Mouse (Mus musculus) B cell, adult 2 months (primary cell): Measurements from ENCODE around the gene Foxo1.

Source experiments
- DNase-seq, 2 experiments: peaks; one replicate each; pipeline ENCODE4 v3.0.0; 2022

The Foxo1 gene

DNA sequence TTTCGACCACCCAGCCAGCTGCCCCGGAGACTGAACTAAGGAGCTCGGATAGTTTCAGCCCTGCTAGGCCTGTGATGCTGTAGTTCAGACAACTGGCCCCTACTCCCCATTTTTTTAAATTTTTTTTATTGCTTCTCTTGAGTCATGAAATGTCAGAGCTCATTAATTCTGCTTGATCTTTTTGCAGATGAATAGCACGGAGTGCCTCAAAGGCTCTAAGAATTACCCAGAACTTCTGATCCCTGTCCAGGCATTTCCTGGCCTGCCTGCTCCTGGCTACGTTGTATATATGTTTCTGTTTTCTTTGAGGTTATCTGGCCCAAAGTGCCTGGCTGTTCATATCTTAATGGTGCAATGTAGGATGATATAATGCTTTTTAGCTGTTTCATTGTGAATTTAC is 108.8 kb downstream of the Foxo1 start:
- no peak for DNase-seq

DNA sequence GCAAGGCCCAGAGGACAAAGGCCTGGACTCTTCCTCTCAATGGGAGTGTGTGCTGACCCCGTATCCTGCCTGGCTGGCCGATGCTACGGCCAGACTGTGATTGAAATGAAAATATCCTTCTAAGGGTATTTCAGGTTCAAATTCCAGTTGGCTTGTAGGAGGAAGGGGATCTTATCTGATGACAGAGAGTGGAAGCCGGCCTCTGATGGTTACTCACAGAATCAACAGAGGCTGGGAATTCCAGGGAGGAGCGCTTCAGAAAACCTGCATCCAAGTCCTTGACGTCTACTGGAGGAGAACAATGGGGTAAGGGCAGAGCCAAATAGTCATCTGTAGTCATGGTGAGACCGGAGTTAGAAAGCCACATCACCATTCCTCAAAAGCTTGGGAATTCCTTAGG is 115.2 kb downstream of the Foxo1 start:
- no peak for DNase-seq

GRCm38 (mm10) chr3:52386343-52386742 is 118.2 kb downstream of the Foxo1 start:
- no peak for DNase-seq

DNA sequence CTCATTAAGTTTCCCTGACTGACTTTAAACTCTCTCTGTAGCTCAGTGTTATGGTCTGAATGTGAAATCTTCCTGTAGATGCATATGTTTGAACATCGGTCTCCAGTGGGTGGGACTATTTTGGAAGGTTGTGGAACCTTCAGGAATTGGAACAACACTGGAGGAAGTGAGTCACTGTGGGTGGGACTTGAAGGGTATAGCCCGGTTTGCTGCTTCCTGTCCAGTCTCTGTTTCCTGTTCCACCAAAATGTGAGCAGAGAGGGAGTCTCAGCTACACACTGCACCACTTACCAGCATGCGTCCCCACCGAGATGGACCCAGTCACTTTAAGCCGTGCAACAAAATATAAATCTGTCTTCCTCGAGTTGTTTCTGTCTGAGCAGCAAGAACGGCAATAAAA is 122.2 kb downstream of the Foxo1 start:
- peak; percentile 35 to 37 for DNase-seq

DNA sequence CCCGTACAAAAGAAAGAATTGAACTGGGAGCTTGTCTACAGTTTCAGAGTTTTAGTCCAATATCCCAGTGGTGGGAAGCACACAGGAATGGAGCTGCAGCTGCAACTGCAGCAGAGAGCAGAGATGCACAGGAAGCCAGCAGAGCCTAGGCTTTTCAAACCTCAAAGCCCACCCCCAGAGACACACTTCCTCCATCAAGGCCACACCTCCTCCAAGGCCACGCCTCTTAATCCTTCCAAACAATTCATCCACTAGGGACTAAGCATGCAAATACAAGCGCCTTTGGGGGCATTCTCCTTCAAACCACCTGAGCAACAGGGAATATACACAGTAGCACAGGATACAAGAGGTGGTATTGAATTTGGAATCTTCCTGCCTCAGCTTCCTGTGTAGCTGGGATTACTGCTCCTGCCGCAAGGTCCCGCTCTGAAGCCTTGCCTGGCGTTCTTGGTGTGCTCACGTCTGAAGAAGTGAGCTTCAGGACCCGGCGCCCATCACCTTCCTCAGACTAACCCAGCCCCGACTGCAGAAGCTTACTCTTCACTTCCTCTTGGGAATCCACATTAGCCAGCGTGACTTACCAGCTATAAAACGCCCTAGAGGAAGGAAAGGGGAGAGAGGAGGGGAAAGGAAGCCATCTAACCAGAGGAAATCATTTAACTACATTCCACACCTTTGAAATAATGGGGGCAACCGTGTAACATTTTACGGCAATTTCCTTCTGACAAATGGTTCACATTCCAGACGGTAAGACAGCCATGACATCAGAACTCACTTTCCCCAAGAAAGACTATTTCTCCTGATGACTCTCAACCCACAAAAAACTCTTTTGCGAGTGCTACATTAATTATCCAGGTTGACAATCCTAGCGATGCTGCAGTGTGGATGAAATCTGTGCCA is 122.9 kb downstream of the Foxo1 start:
- DNase-seq = peak; percentile 56 to 60

DNA sequence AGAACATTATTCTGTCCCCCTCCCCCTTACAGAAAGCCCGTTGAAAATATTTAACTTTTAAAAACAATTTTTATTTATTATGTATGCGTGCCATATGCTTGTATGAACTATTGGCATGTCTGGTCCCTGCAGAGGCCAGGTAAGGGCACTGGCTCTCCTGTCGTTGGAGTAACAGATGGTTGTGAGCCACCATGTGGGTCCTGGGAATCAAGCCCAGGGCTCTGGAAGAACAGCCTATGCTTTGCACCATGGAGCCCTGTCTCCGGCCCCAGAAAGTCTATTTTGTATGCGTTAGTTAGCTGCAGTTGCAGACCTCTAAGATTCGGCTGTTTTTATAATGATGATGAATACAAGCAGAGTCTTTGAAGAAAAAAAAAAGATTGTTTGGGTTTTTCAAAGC is 123.8 kb downstream of the Foxo1 start:
- DNase-seq = peak; percentile 24 to 25

DNA sequence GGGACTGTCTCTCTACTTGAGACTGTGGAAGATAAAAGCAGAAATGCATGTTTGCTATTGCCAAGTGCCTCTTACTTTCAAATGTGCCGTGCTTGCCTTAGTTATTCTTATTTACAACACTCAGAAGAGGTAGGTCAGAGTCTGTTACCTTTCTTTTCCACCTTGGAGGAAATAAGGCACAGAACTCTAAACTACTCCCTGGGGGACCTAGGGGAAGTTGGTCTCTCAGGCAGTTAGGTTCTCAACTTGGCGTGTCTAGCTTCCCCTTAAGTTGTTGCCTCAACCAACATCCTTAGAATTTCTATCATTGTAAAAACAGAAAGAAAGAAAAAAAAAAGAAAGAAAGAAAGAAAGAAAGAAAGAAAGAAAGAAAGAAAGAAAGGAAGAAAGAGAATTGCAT is 124.4 kb downstream of the Foxo1 start:
- DNase-seq = peak; percentile 48 to 63

DNA sequence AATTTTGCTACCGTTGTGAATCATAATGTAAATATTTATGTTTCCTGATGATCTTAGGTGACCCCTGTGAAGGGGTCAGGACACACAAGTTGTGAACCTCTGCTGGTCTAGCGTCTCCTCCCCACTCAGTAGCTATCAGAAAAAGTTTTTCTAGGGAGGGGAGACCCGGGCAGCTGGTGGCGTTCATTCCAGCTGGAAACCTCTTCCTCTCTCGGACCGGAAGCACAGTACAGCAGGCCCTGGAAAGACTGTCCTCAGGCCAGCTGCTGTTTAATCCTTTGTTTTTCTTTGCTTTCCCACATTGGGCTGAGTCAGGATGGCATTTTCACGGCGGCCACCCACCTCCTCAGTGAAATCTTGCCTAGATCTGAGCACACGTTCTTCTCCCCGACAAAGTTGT is 125.0 kb downstream of the Foxo1 start:
- DNase-seq = no peak

DNA sequence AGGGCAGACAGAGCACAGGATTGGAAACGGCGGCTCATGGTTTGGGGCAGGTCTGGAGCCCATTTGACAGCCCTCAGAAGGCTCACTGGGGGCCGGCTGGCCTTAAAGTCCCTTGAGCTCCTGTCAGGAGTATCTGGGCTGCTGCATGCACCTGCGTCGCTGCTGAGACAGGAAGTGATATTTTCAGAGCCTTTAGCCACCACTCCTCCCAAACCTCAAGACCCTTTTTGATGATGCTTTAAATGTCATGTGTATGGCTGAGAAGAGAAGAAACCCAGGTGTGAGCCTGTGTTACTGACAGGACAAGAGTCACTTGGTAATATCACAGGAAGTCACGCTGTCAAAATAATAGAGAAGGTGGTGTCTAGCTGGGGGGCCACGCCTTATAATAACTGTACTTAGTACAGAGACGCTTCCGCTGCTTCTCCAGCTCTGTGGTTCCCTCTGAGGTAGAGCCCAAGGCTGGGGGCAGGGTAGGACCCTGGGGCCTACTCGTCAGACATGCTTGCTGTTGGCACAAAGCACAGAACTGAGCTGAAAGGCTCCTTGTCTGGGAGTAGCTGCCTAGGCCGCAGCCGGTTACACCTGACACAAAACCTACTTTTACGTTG is 128.1 kb downstream of the Foxo1 start:
- peak; percentile 87 to 90 for DNase-seq

- peak; percentile 71 to 74 for DNase-seq
Observed at GRCm38 (mm10) chr3:52396951-52397615, 128.9 kb downstream of the Foxo1 start.

DNA sequence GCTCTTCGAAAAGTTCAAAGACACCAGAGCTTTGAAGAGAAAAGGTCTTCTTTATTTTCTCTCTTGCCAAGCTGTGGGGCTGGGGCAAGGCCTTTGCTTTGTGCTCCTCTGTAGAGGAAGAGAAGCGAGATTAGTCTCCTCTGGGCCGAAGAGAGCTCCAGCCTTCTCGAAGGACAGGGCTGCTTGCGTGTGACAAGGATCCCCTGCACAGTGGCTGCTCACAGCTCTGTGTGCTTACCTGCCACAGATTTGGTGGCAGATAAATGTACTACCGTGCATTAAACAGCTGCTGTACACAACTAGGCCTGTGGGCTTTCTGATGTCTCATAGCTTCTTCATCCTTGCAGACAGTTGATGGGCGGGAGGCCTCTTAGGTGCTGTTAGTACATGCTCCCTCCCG is 129.8 kb downstream of the Foxo1 start:
- peak; percentile 53 to 56 for DNase-seq

GRCm38 (mm10) chr3:52400284-52401161 is 132.4 kb downstream of the Foxo1 start:
- DNase-seq = peak; percentile 55 to 61

- DNase-seq = peak; percentile 72 to 75
Observed at GRCm38 (mm10) chr3:52401162-52401928, 133.2 kb downstream of the Foxo1 start.
